Mouse (Mus musculus) G1E-ER4 (cell line): Measurements from ENCODE around the gene Mrgpra2a. TPM values are rescaled to one million over a fixed set of nuclear protein-coding genes. Genes with fewer than 3 reads are reported as not detected.
"Not testable (repeated sequence)": the region's sequence is repeated elsewhere in the genome, so short reads cannot be mapped to it uniquely, and the experiment has no call there.

ENCODE experiments used
- GATA1 ChIP-seq: IDR thresholded peaks from one replicate; pipeline ENCODE4 v1.8.0; 2012; ENCODE audit warnings: low read length, inconsistent platforms
- polyA plus RNA-seq: library from polyadenylated mRNA; stranded (reverse); fragments of >175 nt; gene quantifications from 2 replicates; pipeline ENCODE4 v1.2.3, GENCODE M21; 2012

The Mrgpra2a gene
- polyA plus RNA-seq, result not detected in 2 replicates

GRCm38 (mm10) chr7:47452015-47452414 lies at the start of gene Mrgpra2a:
Gene Mrgpra2a (minus strand): TSS chr7:47452139.
- TF ChIP-seq GATA1, result not testable (repeated sequence)

- TF ChIP-seq GATA1, result no peak
Observed at GRCm38 (mm10) chr7:47410602-47411001, 41.3 kb downstream of the Mrgpra2a start.

- no peak for TF ChIP-seq GATA1
Observed at GRCm38 (mm10) chr7:47409545-47409944, 42.4 kb downstream of the Mrgpra2a start.

- no peak for TF ChIP-seq GATA1
Observed at GRCm38 (mm10) chr7:47401125-47401524, 50.8 kb downstream of the Mrgpra2a start.

Other genes with a start within 250 kb of the Mrgpra2a start
- not detected in 2 replicates for gene Mrgpra6, start 247.2 kb downstream of the Mrgpra2a start, polyA plus RNA-seq
- not detected in 2 replicates for gene Mrgpra9, start 199.3 kb downstream of the Mrgpra2a start, polyA plus RNA-seq
- not detected in 2 replicates for gene Mrgpra1, start 97.9 kb downstream of the Mrgpra2a start, polyA plus RNA-seq
- not detected in 2 replicates for gene Mrgpra2b, start 76.7 kb upstream of the Mrgpra2a start, polyA plus RNA-seq
- not detected in 2 replicates for gene Mrgpra3, start 149.2 kb upstream of the Mrgpra2a start, polyA plus RNA-seq